Mouse (Mus musculus) liver, embryonic 11.5 days (tissue): Measurements from ENCODE around the gene Kcnq2. TPM values are rescaled to one million over a fixed set of nuclear protein-coding genes. Genes with fewer than 3 reads are reported as not detected.

ENCODE experiments used
- ATAC-seq: fragments of 200-750 bp; cut with Nextera tagmentation; replicated peaks from 2 replicates; pipeline ENCODE4 v1.8.0; 2017; ENCODE audit warnings: moderate number of reproducible peaks, mild to moderate bottlenecking, moderate TSS enrichment, moderate library complexity; ENCODE audit not compliant: low FRiP score
- DNase-seq: peaks from one replicate; pipeline ENCODE4 v3.0.0-alpha.2; 2017; ENCODE audit warnings: low spot score
- H3K27ac ChIP-seq: fragments of 300-500 bp; sonication (generic); 2 replicates; pipeline ENCODE4 v1.5.1; 2014; ENCODE audit warnings: mild to moderate bottlenecking, low read depth, low read length, control low read depth
- H3K27me3 ChIP-seq: fragments of 300-500 bp; sonication (generic); replicated peaks from 2 replicates; pipeline ENCODE4 v1.6.1; 2014; ENCODE audit warnings: low read length, mixed read lengths; ENCODE audit not compliant: control insufficient read depth, insufficient read depth
- H3K36me3 ChIP-seq: fragments of 300-500 bp; sonication (generic); 2 replicates; pipeline ENCODE4 v1.6.1; 2014; ENCODE audit warnings: mild to moderate bottlenecking, low read length, moderate library complexity, mixed read lengths; ENCODE audit not compliant: control insufficient read depth, insufficient read depth
- H3K4me1 ChIP-seq: fragments of 300-500 bp; sonication (generic); replicated peaks from 2 replicates; pipeline ENCODE4 v1.6.1; 2014; ENCODE audit warnings: low read length, mixed read lengths; ENCODE audit not compliant: control insufficient read depth, insufficient read depth
- H3K4me2 ChIP-seq: fragments of 300-500 bp; sonication (generic); 2 replicates; pipeline ENCODE4 v1.6.1; 2014; ENCODE audit warnings: mild to moderate bottlenecking, control low read depth, moderate library complexity
- H3K4me3 ChIP-seq: fragments of 300-500 bp; sonication (generic); 2 replicates; pipeline ENCODE4 v1.5.1; 2014; ENCODE audit warnings: low read depth, low read length, control low read depth
- H3K9ac ChIP-seq: fragments of 300-500 bp; sonication (generic); 2 replicates; pipeline ENCODE4 v1.6.1; 2014; ENCODE audit warnings: low read depth, low read length, control low read depth
- H3K9me3 ChIP-seq: fragments of 300-500 bp; sonication (generic); 2 replicates; pipeline ENCODE4 v1.6.1; 2016; ENCODE audit warnings: low read length, inconsistent platforms, mixed read lengths; ENCODE audit not compliant: control insufficient read depth
- WGBS: fragments of 180-500 bp; shearing (Covaris S2); extraction: QIAGEN DNeasy Blood & Tissue Kit; methylation state at CpG from one replicate; pipeline ENCODE4 v1.1.7; 2014; 5-methylcytosine and 5-hydroxymethylcytosine counted together
- polyA plus RNA-seq: library from polyadenylated mRNA; unstranded; fragments of >200 nt; fragmentation: Nextera tagmentation; extraction: Ambion mirVana; gene quantifications from 2 replicates; pipeline ENCODE4 v1.2.1, GENCODE M21; 2014

Gene Kcnq2
- polyA plus RNA-seq, 1 experiment from 2014 or later: 0.15 TPM

DNA sequence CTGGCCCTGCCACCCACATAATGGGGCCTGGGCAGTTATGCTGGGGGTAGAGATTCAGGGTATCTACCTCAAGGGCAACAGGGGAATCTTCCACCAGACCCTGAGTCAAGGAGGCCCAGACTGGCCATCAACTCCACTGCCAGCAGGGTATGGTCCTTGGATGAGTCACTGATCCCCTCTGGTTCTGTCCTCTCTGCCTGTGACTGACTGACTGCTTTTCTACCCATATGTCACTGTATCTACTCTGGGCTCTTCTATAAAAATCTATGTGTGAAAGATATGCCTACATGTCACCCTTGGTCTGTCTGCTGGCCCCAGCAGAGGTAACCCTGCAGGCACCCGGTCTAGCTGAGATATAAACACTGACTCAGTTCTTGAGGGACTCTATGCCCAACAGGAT is 18.0 kb upstream of the Kcnq2 start:
- Histone ChIP-seq H3K4me2 (no peak overlapping the region), H3K9ac (no peak overlapping the region), H3K27ac (no peak overlapping the region), H3K4me3 (no peak overlapping the region), H3K4me1 (no peaks in the 10 kb centered on the region), H3K36me3 (no peaks in the 10 kb centered on the region), H3K9me3 (no peaks in the 10 kb centered on the region), H3K27me3 (peaks cover 67% of the 10 kb centered on the region)
- ATAC-seq: no peak
- 91% methylated on average over 1 of the region's 1 CpGs for WGBS
- no peak for DNase-seq

DNA sequence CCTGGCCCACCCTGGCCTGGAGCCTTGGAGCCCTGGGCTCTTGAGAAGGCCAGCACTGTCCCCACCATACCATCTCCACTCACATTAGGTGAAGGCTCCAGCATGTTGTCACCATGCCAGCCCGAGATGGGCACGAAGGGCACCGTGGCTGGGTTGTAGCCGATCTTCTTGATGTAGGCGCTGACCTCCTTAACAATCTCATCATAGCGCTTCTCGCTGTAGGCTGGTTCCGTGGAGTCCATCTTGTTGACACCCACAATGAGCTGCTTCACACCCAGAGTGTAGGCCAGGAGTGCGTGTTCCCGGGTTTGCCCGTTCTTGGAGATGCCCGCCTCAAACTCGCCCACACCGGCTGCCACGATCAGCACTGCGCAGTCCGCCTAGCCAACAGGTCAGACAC is 17.6 kb upstream of the Kcnq2 start:
- DNase-seq (no peak), ATAC-seq (no peak)
- no peak overlapping the region for H3K9ac ChIP-seq
- no peaks in the 10 kb centered on the region for H3K9me3 ChIP-seq
- no peak overlapping the region for H3K27ac ChIP-seq
- no peaks in the 10 kb centered on the region for H3K36me3 ChIP-seq
- H3K4me2 ChIP-seq: no peak overlapping the region
- H3K4me3 ChIP-seq: no peak overlapping the region
- WGBS: 88% methylated on average over 17 of the region's 17 CpGs
- no peaks in the 10 kb centered on the region; the same call in 1 of the 2 replicates for H3K4me1 ChIP-seq
- peaks cover 67% of the 10 kb centered on the region for H3K27me3 ChIP-seq

DNA sequence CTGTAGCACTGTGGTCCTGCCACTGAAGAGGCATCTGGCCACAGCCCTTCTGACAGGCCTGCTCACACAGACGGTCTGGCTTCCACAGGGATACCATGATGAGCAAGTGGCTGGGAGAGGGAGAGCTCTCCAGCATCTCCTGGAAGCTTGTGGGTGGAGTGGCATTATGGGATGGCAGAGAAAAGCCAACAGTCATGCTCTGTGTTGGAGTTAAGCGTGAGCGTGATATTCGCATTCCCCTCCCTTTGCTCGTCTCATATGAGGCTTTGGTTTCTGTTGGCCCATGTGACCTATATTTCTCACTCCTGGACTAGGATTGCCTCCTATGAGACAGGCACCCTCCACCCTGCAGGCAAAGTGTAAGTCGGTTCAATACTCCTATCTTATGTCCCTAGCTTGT is 15.2 kb upstream of the Kcnq2 start:
- DNase-seq (no peak), ATAC-seq (no peak)
- Histone ChIP-seq H3K27ac (no peak overlapping the region), H3K27me3 (peaks cover 58% of the 10 kb centered on the region), H3K4me3 (no peak overlapping the region), H3K9me3 (no peaks in the 10 kb centered on the region), H3K36me3 (no peaks in the 10 kb centered on the region), H3K4me1 (no peaks in the 10 kb centered on the region; the same call in 1 of the 2 replicates), H3K4me2 (no peak overlapping the region), H3K9ac (no peak overlapping the region)
- WGBS: 66% methylated on average over 6 of the region's 6 CpGs

DNA sequence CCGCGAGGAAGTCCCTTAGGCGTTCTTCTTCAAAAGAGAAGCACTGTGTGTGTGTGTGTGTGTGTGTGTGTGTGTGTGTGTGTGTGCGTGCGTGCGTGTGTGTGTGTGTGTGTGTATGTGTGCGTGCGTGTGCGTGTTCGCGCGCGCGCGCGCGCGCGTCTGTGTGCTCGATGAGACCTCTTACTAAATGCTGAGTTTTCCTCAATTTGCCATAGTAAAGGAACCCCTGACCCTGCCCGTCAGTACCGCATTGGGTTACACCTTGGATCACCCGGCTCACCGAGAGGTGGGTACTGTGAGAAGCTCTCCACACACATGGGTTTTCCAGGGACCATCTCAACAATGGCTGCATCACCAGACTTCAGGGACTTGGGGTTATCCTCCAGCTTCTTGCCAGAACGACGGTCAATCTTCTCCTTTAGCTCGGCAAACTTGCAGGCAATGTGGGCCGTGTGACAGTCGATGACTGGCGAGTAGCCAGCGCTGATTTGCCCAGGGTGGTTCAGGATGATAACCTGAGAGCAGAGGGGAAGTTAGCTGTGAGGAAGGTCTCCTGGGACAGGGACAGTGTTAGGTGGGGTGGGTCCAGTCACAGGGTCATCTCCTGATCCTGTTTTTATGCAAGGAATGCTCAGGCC is 13.3 kb upstream of the Kcnq2 start:
- no peak overlapping the region for H3K27ac ChIP-seq
- H3K4me2 ChIP-seq: peak overlapping the region; percentile 80
- 15% methylated on average over 31 of the region's 31 CpGs for WGBS
- H3K27me3 ChIP-seq: peaks cover 49% of the 10 kb centered on the region
- H3K9ac ChIP-seq: no peak overlapping the region
- DNase-seq (no peak), ATAC-seq (no peak)
- peak overlapping the region; percentile 47; the same call in 1 of the 2 replicates for H3K4me3 ChIP-seq
- H3K36me3 ChIP-seq: no peaks in the 10 kb centered on the region
- no peaks in the 10 kb centered on the region for H3K9me3 ChIP-seq
- H3K4me1 ChIP-seq: no peaks in the 10 kb centered on the region; the same call in 1 of the 2 replicates

DNA sequence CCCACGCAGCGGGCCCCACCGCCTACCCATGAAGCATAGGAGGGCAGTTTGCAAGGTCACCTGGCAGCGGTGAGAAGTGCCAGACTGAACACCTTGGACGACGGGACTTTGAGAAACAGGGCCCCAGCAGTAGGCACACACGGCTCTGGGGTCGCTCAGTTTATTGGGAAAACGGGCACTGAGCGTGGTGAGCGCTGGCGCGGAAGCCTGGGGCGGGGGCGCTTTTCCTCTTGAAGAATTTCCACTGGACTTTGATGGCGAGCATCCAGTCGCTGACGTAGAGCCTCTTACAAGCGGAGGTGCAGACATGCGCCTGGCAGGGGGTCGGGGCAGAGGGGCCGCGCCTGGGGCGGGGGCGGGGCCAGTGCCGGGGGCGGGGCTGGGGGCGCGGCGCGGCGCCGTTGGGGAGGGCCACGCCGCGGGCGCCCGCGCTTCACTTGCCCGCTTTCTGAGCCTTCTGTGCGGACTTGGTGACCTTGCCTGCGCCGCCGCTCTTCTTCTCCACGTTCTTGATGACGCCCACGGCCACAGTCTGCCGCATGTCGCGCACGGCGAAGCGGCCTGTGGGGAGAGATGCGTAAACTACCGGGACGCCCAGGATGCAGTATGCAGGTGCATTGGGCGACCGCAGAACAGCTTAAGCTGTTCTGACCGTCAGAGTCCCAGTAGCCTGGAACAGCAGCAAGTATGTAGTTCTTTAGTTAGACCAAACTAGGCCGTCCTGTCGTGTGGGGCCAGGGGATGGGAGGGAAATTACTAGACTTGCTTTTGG is 12.6 kb upstream of the Kcnq2 start:
- Histone ChIP-seq H3K4me2 (peak overlapping the region; percentile 80), H3K4me1 (no peaks in the 10 kb centered on the region; the same call in 1 of the 2 replicates), H3K27me3 (peaks cover 43% of the 10 kb centered on the region), H3K27ac (no peak overlapping the region), H3K9ac (no peak overlapping the region), H3K9me3 (no peaks in the 10 kb centered on the region), H3K36me3 (no peaks in the 10 kb centered on the region), H3K4me3 (peak overlapping the region; percentile 47)
- WGBS: under 1% methylated on average over 46 of the region's 61 CpGs
- ATAC-seq: no peak
- DNase-seq: no peak

DNA sequence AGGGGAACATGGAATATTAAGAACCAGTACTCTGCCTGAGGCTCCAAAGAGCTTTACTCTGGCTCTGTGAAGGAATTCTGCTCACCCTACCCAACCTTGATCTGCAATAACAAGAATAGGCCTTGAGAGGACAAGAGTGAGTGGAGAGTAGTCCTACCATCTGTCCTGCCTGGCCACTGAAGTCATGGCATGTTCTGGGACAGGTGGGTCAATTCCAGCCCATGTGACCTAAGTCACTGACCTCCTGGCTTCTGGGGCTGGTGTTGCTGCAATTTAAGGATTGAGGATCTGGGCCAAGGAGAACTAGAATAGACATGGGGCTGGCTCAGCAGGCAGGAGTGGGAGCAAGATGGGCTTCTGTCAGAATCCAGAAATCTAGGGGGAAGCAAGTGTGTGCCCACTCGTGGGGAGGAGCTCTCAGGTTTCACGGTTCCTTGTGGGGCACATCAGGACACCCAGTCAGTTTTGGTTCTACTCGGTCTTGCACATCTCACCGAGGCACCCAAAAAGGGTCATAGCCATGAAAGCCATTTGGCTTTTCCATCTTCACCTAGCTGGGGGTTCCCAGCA is 12.0 kb upstream of the Kcnq2 start:
- Histone ChIP-seq H3K9me3 (no peaks in the 10 kb centered on the region), H3K27ac (no peak overlapping the region), H3K4me3 (no peak overlapping the region), H3K4me1 (no peaks in the 10 kb centered on the region; the same call in 1 of the 2 replicates), H3K9ac (no peak overlapping the region), H3K4me2 (peak overlapping the region; percentile 80), H3K36me3 (no peaks in the 10 kb centered on the region), H3K27me3 (peaks cover 43% of the 10 kb centered on the region)
- 44% methylated on average over 4 of the region's 4 CpGs for WGBS
- DNase-seq (no peak), ATAC-seq (no peak)

DNA sequence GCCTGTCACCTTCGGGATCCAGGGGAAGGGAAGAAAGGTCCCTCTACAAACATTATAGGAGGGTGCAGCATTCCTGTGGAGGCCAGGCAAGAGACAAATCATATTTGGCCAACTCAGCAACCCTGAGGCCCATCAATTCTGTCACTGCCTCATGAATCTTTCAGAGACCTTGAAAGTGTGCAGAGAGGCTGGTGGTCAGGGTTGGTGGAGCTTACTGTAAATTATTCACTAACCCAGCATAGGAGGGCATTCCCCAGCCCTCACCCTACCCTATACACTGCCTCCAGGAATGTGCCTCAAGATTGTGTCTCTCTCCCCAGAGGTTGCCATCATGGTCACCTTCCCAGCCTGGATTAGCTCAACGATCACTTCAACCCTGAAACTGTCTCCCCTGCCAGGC is 9.6 kb upstream of the Kcnq2 start:
- 69% methylated on average over 2 of the region's 2 CpGs for WGBS
- peaks cover 36% of the 10 kb centered on the region for H3K27me3 ChIP-seq
- ATAC-seq (no peak), DNase-seq (no peak)
- H3K4me3 ChIP-seq: no peak overlapping the region
- no peaks in the 10 kb centered on the region; the same call in 1 of the 2 replicates for H3K4me1 ChIP-seq
- H3K9me3 ChIP-seq: no peaks in the 10 kb centered on the region
- no peaks in the 10 kb centered on the region for H3K36me3 ChIP-seq
- H3K27ac ChIP-seq: no peak overlapping the region
- no peak overlapping the region for H3K9ac ChIP-seq
- no peak overlapping the region for H3K4me2 ChIP-seq

DNA sequence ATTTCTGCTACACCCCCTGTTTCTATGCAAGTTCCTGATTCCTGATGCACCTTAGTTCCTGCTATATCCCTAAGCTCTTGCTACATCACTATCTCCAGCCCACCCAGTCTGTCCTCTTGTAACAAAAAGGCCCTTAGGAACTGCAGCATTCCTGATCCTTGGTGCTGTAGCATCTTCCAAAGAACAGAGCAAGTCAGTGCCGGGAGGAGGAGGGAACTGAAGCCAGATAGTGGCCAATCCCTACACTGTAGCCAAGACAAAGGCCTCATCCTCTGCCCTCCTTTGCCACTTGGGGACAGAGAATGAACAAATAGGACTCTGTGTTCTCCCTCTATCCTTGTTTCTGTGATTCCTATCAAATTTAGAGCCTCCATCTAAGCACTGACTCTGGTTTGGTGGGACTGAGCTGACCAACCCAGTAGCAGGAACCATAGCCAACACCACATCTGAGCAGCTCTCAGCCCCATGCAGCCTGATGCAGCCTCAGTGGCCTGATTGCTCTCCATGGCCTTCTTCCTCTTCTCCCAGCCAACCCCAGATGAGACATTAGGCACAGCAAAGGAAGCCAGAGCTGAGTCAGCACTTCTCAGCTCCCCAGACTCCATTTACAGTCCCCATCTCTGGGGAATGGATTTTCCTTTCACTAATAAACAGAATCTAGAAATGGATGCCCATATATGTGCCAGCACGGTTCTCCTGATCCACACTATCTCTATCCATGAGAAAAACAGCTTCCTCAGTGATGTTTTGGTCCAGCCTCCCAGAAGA is 8.6 kb upstream of the Kcnq2 start:
- ATAC-seq (no peak), DNase-seq (no peak)
- Histone ChIP-seq H3K4me2 (no peak overlapping the region), H3K36me3 (no peaks in the 10 kb centered on the region), H3K4me3 (no peak overlapping the region), H3K4me1 (no peaks in the 10 kb centered on the region; the same call in 1 of the 2 replicates), H3K9me3 (no peaks in the 10 kb centered on the region), H3K9ac (no peak overlapping the region), H3K27ac (no peak overlapping the region), H3K27me3 (peaks cover 27% of the 10 kb centered on the region)
- 53% methylated on average over 2 of the region's 2 CpGs for WGBS
